In genomic region chr7:67520959-67521358, GRCm38 (mm10) we compare ENCODE assay signal across 8 mouse cellular contexts.
DNase-seq lines count a peak whose midpoint lies in the region; ATAC-seq and TF ChIP-seq lines count a peak whose summit lies in the region.
"Had no signal": no experiment of that assay in that cellular context is flagged by ENCODE, and none has a peak within 500 bp of the region (broad histone marks: within the 10 kb centered on the region; RNA-seq: fewer than 3 reads in every experiment).

No protein-coding gene starts in this region.

- in situ Hi-C loops in CH12.LX (cut with MboI; ENCODE audit: low pct_ligation_motif_present, low pct_unique_long_range_greater_than_20kb, low sequenced_read_pairs), result loop anchor here (25.0 kb wide), 1 partner anchor 284 kb away; no protein-coding TSS in a partner anchor

- no peaks in the 10 kb centered on the region for H3K27me3 ChIP-seq in kidney, embryonic 14.5 days (ENCODE audit: control insufficient read depth, insufficient read depth, low read length)
- H3K27me3 ChIP-seq in CH12.LX (replicated peaks), result no peaks in the 10 kb centered on the region
- H3K27me3 ChIP-seq in small intestine, adult 2 months (ENCODE audit: control insufficient read depth, insufficient read depth, low read length), result no peaks in the 10 kb centered on the region

- no peak for TF ChIP-seq POLR2A in CH12.LX (IDR thresholded peaks at IDR 0.05; ENCODE audit: low read depth, low read length)
- TF ChIP-seq POLR2A in small intestine, adult 2 months (IDR thresholded peaks at IDR 0.05; ENCODE audit: low read depth, low read length), result no peak

- H3K4me2 ChIP-seq in kidney, embryonic 14.5 days (replicated peaks; ENCODE audit: low read depth, low read length), result no peak overlapping the region
- H3K4me2 ChIP-seq in CH12.LX (ENCODE audit: insufficient read depth, low read depth, poor library complexity, severe bottlenecking), result no peak overlapping the region

- peak; percentile 69 for TF ChIP-seq RAD21 in CH12.LX (IDR thresholded peaks at IDR 0.05; ENCODE audit: low read depth, low read length)

- peak; percentile 49 to 70; a peak in 3 of 4 replicates for TF ChIP-seq CTCF in CH12.LX (conservative IDR thresholded peaks at IDR 0.05 in 1 of 2, IDR thresholded peaks at IDR 0.05 in 1 of 2; ENCODE audit: low read depth in 2 of 2, low read length in 2 of 2)
- peak; percentile 41; the same call in 1 of the 2 replicates for TF ChIP-seq CTCF in small intestine, adult 2 months (IDR thresholded peaks at IDR 0.05; ENCODE audit: extremely low read depth, insufficient read length, insufficient replicate concordance, low read depth, low read length)

- 82% methylated on average over 4 of the region's 4 CpGs for WGBS in kidney, embryonic 14.5 days
- 47% methylated on average over 4 of the region's 4 CpGs for WGBS in small intestine, adult 2 months

- H3K27ac ChIP-seq in kidney, embryonic 14.5 days (ENCODE audit: low read depth, low read length), result no peak overlapping the region
- H3K27ac ChIP-seq in CH12.LX (ENCODE audit: insufficient read depth, low read depth), result no peak overlapping the region
- no peak overlapping the region for H3K27ac ChIP-seq in small intestine, adult 2 months (ENCODE audit: insufficient read depth, low read depth, low read length)

- H3K9me3 ChIP-seq in kidney, embryonic 14.5 days (ENCODE audit: control insufficient read depth, low read length), result no peaks in the 10 kb centered on the region
- no peaks in the 10 kb centered on the region for H3K9me3 ChIP-seq in CH12.LX (replicated peaks; ENCODE audit: low read length)

- peak; percentile 28 for DNase-seq in kidney, adult 9 months
- DNase-seq in CH12.LX (ENCODE audit: extremely low read depth) (peak; percentile 57), R1 (ENCODE audit: low read depth, low spot score) (peak; percentile 8)
- no peak for DNase-seq in ovary, postnatal 10 days (ENCODE audit: low spot score)
- no peak for DNase-seq in layer of hippocampus, postnatal 36 days
- DNase-seq: adrenal gland, postnatal 25 days had no signal

- no peaks in the 10 kb centered on the region for H3K4me1 ChIP-seq in kidney, embryonic 14.5 days (ENCODE audit: control insufficient read depth, insufficient read depth, low read length)
- H3K4me1 ChIP-seq in CH12.LX (ENCODE audit: control insufficient read depth in 1 of 2, insufficient read depth in 2 of 2), result peaks cover 7 to 48% of the 10 kb centered on the region in 2 experiments
- no peaks in the 10 kb centered on the region for H3K4me1 ChIP-seq in small intestine, adult 2 months (ENCODE audit: control insufficient read depth, insufficient read depth, insufficient read length, low read length)

- no peak overlapping the region for H3K4me3 ChIP-seq in kidney, embryonic 14.5 days (ENCODE audit: low read length)
- H3K4me3 ChIP-seq in CH12.LX (replicated peaks in 1 of 3; ENCODE audit: low read depth in 2 of 3, low read length in 2 of 3, poor library complexity in 1 of 3), result no peak overlapping the region
- no peak overlapping the region for H3K4me3 ChIP-seq in small intestine, adult 2 months (ENCODE audit: low read depth, low read length)

- no peak for ATAC-seq in kidney, embryonic 14.5 days (ENCODE audit: low FRiP score, low TSS enrichment)

- H3K79me2 ChIP-seq in CH12.LX (replicated peaks; ENCODE audit: control insufficient read depth, extremely low read depth, insufficient read depth, poor library complexity, severe bottlenecking), result no peaks in the 10 kb centered on the region

- H3K9ac ChIP-seq in kidney, embryonic 14.5 days (ENCODE audit: low read depth, low read length), result no peak overlapping the region
- H3K9ac ChIP-seq in CH12.LX (ENCODE audit: insufficient read depth, low read depth), result no peak overlapping the region

- no peak for TF ChIP-seq EP300 in CH12.LX (IDR thresholded peaks at IDR 0.05; ENCODE audit: low read length)

- dilution Hi-C loops in CH12.LX (cut with MboI; ENCODE audit: extremely low pct_ligation_motif_present, extremely low pct_unique_long_range_greater_than_20kb, low sequenced_read_pairs), result no loop called here

- H3K36me3 ChIP-seq in kidney, embryonic 14.5 days (ENCODE audit: control insufficient read depth, insufficient read depth, low read length), result no peaks in the 10 kb centered on the region
- peaks cover 7 to 46% of the 10 kb centered on the region in 2 experiments for H3K36me3 ChIP-seq in CH12.LX (replicated peaks in 1 of 2; ENCODE audit: control insufficient read depth in 1 of 2, insufficient read depth in 1 of 2, low read length in 1 of 2)
- no peaks in the 10 kb centered on the region for H3K36me3 ChIP-seq in small intestine, adult 2 months (ENCODE audit: control insufficient read depth, insufficient read depth, low read length)

TF ChIP-seq in CH12.LX, 34 proteins besides CTCF, POLR2A, EP300 and RAD21:
- TF ChIP-seq IRF4 (IDR thresholded peaks at IDR 0.05; ENCODE audit: low read depth, low read length) (peak; percentile 28; the same call in 1 of the 2 replicates), TBP (conservative IDR thresholded peaks at IDR 0.05; ENCODE audit: low read depth, low read length) (no peak), KAT2A (IDR thresholded peaks at IDR 0.05; ENCODE audit: insufficient replicate concordance, low read length) (no peak), USF2 (conservative IDR thresholded peaks at IDR 0.05; ENCODE audit: low read depth, low read length) (no peak), SIN3A (IDR thresholded peaks at IDR 0.05; ENCODE audit: low read length) (no peak), SMC3 (IDR thresholded peaks at IDR 0.05; ENCODE audit: low read depth, low read length) (peak; percentile 71), MXI1 (IDR thresholded peaks at IDR 0.05; ENCODE audit: low read depth, low read length) (no peak), MAX (IDR thresholded peaks at IDR 0.05; ENCODE audit: low read length) (peak; percentile 13; the same call in 1 of the 2 replicates), RCOR1 (conservative IDR thresholded peaks at IDR 0.05; ENCODE audit: low read depth, low read length) (no peak), ZNF384 (IDR thresholded peaks at IDR 0.05; ENCODE audit: low read depth, low read length) (no peak), MYC (IDR thresholded peaks at IDR 0.05; ENCODE audit: low read depth, low read length) (0 out of 2 replicates have a peak, but pooled peaks have one; percentile 49)

Comparison
In these comparisons a context has a peak if more than half of its experiments do, and no peak if none do; other contexts are left out.
1. DNase-seq: peak in kidney, adult 9 months (single experiment), CH12.LX (single experiment) and R1 (single experiment); none in ovary, postnatal 10 days (single experiment) and layer of hippocampus, postnatal 36 days (0 of 2).